Comparison of ENCODE assay signal across 33 mouse cellular contexts in the genomic region with DNA sequence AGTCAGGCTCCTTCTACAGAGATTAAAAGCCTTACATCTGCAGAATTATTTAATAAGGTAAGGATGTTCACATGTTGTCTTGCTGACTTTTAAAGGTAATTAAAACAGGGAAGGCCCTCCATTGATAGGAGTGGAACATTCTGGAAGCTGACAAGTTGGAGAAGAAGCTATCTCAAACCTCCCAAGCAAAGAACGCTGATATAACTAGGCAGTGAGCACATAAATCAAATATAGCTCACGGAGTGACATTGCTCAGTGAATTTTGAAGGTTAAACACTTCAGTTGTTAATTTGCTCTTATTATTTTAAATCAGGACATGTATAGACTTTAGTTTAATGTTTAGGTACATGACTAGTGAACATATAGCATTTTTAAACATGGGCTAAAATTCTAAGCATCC.
"Had no signal": no experiment of that assay in that cellular context is flagged by ENCODE, and none has a peak within 500 bp of the region (broad histone marks: within the 10 kb centered on the region; RNA-seq: fewer than 3 reads in every experiment).

No protein-coding gene starts in this region.

- H3K36me3 ChIP-seq: limb, embryonic 10.5 days; limb, embryonic 12.5 days; limb, embryonic 13.5 days; limb, embryonic 15.5 days; liver, embryonic 12.5 days; liver, embryonic 13.5 days; liver, embryonic 15.5 days; lung, embryonic 15.5 days; midbrain, embryonic 10.5 days; midbrain, embryonic 12.5 days; midbrain, embryonic 13.5 days; midbrain, embryonic 15.5 days; neural tube, embryonic 12.5 days; neural tube, embryonic 13.5 days had no signal

- ATAC-seq: liver, embryonic 12.5 days; liver, postnatal 0 days; lung, postnatal 0 days; midbrain, embryonic 13.5 days; midbrain, embryonic 15.5 days; midbrain, embryonic 16.5 days had no signal

- H3K9ac ChIP-seq: limb, embryonic 12.5 days; limb, embryonic 13.5 days; limb, embryonic 15.5 days; liver, embryonic 12.5 days; liver, embryonic 13.5 days; liver, embryonic 14.5 days; liver, embryonic 15.5 days; liver, postnatal 0 days; lung, embryonic 14.5 days; lung, embryonic 15.5 days; midbrain, embryonic 12.5 days; midbrain, embryonic 13.5 days; midbrain, embryonic 15.5 days; neural tube, embryonic 12.5 days; neural tube, embryonic 13.5 days had no signal

- H3K4me1 ChIP-seq: limb, embryonic 10.5 days; limb, embryonic 12.5 days; limb, embryonic 13.5 days; limb, embryonic 15.5 days; liver, embryonic 12.5 days; liver, embryonic 13.5 days; liver, embryonic 15.5 days; lung, embryonic 15.5 days; megakaryocyte, embryonic 14.5 days; midbrain, embryonic 10.5 days; midbrain, embryonic 12.5 days; midbrain, embryonic 13.5 days; midbrain, embryonic 15.5 days; neural tube, embryonic 12.5 days; neural tube, embryonic 13.5 days had no signal

- H3K27me3 ChIP-seq: limb, embryonic 12.5 days; limb, embryonic 13.5 days; limb, embryonic 15.5 days; liver, embryonic 12.5 days; liver, embryonic 13.5 days; liver, embryonic 15.5 days; lung, embryonic 15.5 days; megakaryocyte, embryonic 14.5 days; midbrain, embryonic 12.5 days; midbrain, embryonic 13.5 days; midbrain, embryonic 15.5 days; neural tube, embryonic 12.5 days; neural tube, embryonic 13.5 days had no signal

- H3K9me3 ChIP-seq: limb, embryonic 10.5 days; limb, embryonic 12.5 days; limb, embryonic 13.5 days; limb, embryonic 15.5 days; liver, embryonic 12.5 days; liver, embryonic 13.5 days; liver, embryonic 15.5 days; lung, embryonic 15.5 days; megakaryocyte, embryonic 14.5 days; midbrain, embryonic 10.5 days; midbrain, embryonic 12.5 days; midbrain, embryonic 13.5 days; midbrain, embryonic 15.5 days; neural tube, embryonic 12.5 days; neural tube, embryonic 13.5 days had no signal

- H3K4me2 ChIP-seq: limb, embryonic 12.5 days; limb, embryonic 13.5 days; limb, embryonic 15.5 days; liver, embryonic 11.5 days; liver, embryonic 12.5 days; liver, embryonic 13.5 days; liver, embryonic 15.5 days; lung, embryonic 14.5 days; lung, embryonic 15.5 days; midbrain, embryonic 11.5 days; midbrain, embryonic 12.5 days; midbrain, embryonic 13.5 days; midbrain, embryonic 15.5 days; neural tube, embryonic 12.5 days; neural tube, embryonic 13.5 days had no signal

- H3K27ac ChIP-seq: limb, embryonic 10.5 days; limb, embryonic 12.5 days; limb, embryonic 13.5 days; limb, embryonic 15.5 days; liver, embryonic 12.5 days; liver, embryonic 13.5 days; liver, embryonic 14.5 days; liver, embryonic 15.5 days; lung, embryonic 15.5 days; macrophage; midbrain, embryonic 10.5 days; midbrain, embryonic 12.5 days; midbrain, embryonic 13.5 days; midbrain, embryonic 15.5 days; neural tube, embryonic 12.5 days; neural tube, embryonic 13.5 days had no signal

- DNase-seq: left cerebral cortex, postnatal 4 days; liver; liver, embryonic 13.5 days; liver, postnatal 0 days; lung, adult 18-20 months; lung, adult 2 months; lung, embryonic 14.5 days; lung, postnatal 10 days; lung, postnatal 14 days; lung, postnatal 36 days; lung, postnatal 4 days; midbrain, embryonic 14.5 days had no signal

- H3K4me3 ChIP-seq: limb, embryonic 10.5 days; limb, embryonic 12.5 days; limb, embryonic 13.5 days; limb, embryonic 15.5 days; liver, embryonic 12.5 days; liver, embryonic 13.5 days; liver, embryonic 15.5 days; lung, embryonic 15.5 days; megakaryocyte, embryonic 14.5 days; midbrain, embryonic 10.5 days; midbrain, embryonic 12.5 days; midbrain, embryonic 13.5 days; midbrain, embryonic 15.5 days; myocyte; neural tube, embryonic 12.5 days; neural tube, embryonic 13.5 days had no signal
